ENCODE assay signal across 21 mouse cellular contexts in the genomic region with DNA sequence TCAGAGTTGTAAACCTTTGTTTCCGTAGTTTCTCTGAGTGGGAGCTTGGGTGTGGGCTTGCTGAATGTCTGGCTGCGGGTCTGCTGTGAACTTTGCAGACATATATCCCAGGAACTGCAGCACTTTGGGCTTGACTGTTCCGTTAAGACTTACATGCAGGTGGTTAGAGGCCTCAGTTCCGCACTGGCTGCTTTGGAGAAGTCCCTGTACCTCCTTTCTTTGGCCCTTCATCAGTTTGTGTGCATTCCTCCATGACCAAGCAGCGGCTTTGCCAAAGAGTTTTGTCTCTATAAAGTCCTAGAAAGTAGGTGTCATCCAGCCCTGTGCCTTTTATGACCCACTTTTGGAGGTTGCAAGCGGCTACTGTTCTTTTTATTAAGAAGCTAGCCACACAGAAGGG.
"Had no signal": no experiment of that assay in that cellular context is flagged by ENCODE, and none has a peak within 500 bp of the region (broad histone marks: within the 10 kb centered on the region; RNA-seq: fewer than 3 reads in every experiment).

No protein-coding gene starts in this region.

- DNase-seq: gastrocnemius, postnatal 10 days; gastrocnemius, postnatal 25 days; heart, postnatal 10 days; heart, postnatal 4 days; kidney, adult 18-20 months; kidney, adult 8-10 months; kidney, postnatal 10 days; kidney, postnatal 25 days; layer of hippocampus, adult 9-11 months; liver had no signal

- ATAC-seq: inflammation-experienced regulatory T-cells, adult 6 months; intestine, embryonic 15.5 days; intestine, postnatal 0 days; liver, embryonic 12.5 days had no signal

- H3K4me3 ChIP-seq: heart, embryonic 10.5 days; heart, embryonic 12.5 days; hindbrain, embryonic 10.5 days; hindbrain, embryonic 12.5 days; intestine, embryonic 15.5 days; left cerebral cortex, adult 2 months; liver, embryonic 12.5 days had no signal

- H3K27ac ChIP-seq: heart, embryonic 10.5 days; hindbrain, embryonic 12.5 days; intestine, embryonic 15.5 days; left cerebral cortex, adult 2 months; liver, embryonic 12.5 days; liver, embryonic 14.5 days had no signal

- H3K4me1 ChIP-seq: liver, embryonic 12.5 days had no signal

- H3K9ac ChIP-seq: heart, embryonic 12.5 days; hindbrain, embryonic 12.5 days; hindbrain, embryonic 14.5 days; intestine, embryonic 15.5 days; liver, embryonic 12.5 days; liver, embryonic 14.5 days had no signal

- H3K36me3 ChIP-seq: heart, embryonic 10.5 days; heart, embryonic 12.5 days; hindbrain, embryonic 10.5 days; hindbrain, embryonic 12.5 days; intestine, embryonic 15.5 days; liver, embryonic 12.5 days had no signal

- H3K4me2 ChIP-seq: heart, embryonic 12.5 days; hindbrain, embryonic 12.5 days; hindbrain, embryonic 14.5 days; intestine, embryonic 15.5 days; liver, embryonic 12.5 days had no signal

- H3K27me3 ChIP-seq: heart, embryonic 12.5 days; hindbrain, embryonic 12.5 days; intestine, embryonic 15.5 days; liver, embryonic 12.5 days had no signal

- H3K9me3 ChIP-seq: heart, embryonic 10.5 days; heart, embryonic 12.5 days; hindbrain, embryonic 10.5 days; hindbrain, embryonic 12.5 days; intestine, embryonic 15.5 days; liver, embryonic 12.5 days had no signal
